16 mouse cellular contexts compared by ENCODE assay signal in the genomic region with DNA sequence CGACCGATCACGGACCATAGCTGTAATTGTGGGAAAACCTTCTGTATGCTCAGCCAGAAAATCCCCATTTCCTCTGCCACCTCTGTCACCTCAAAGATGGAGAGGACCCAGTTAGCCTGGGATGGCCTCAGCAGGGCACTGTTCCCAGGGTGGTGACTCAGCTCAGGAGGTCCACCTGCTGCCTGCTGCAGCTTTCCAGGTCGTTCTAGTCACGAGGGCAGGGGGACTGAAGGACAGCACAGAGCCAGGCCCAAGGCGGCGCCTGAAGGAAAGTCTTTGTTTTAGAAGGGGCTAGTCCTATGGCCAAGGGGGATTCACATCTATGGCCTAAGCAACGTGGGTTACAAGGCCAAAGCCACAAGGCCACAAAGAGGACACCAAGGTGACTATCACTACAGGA.
DNase-seq lines count a peak whose midpoint lies in the region; TF ChIP-seq lines count a peak whose summit lies in the region.
"Had no signal": no experiment of that assay in that cellular context is flagged by ENCODE, and none has a peak within 500 bp of the region (broad histone marks: within the 10 kb centered on the region; RNA-seq: fewer than 3 reads in every experiment).

No protein-coding gene starts in this region.

- no peak for TF ChIP-seq POLR2A in embryonic fibroblast, embryonic 13.5 days (IDR thresholded peaks at IDR 0.05; ENCODE audit: low read depth, low read length)

- peaks cover 39% of the 10 kb centered on the region for H3K4me1 ChIP-seq in heart, embryonic 10.5 days
- H3K4me1 ChIP-seq in embryonic fibroblast, embryonic 13.5 days (ENCODE audit: control insufficient read depth, insufficient read depth, low read length), result peaks cover 49% of the 10 kb centered on the region
- H3K4me1 ChIP-seq: neural tube, embryonic 12.5 days had no signal

- H3K27me3 ChIP-seq in heart, embryonic 10.5 days (ENCODE audit: insufficient read depth, poor library complexity, severe bottlenecking), result no peaks in the 10 kb centered on the region
- H3K27me3 ChIP-seq: neural tube, embryonic 12.5 days had no signal

- 87% methylated on average over 8 of the region's 8 CpGs for WGBS in heart, embryonic 10.5 days

- H3K36me3 ChIP-seq in heart, embryonic 10.5 days, result no peaks in the 10 kb centered on the region
- H3K36me3 ChIP-seq: midbrain, embryonic 12.5 days; neural tube, embryonic 12.5 days had no signal

- H3K4me3 ChIP-seq in heart, embryonic 10.5 days, result no peak overlapping the region
- no peak overlapping the region for H3K4me3 ChIP-seq in embryonic fibroblast, embryonic 13.5 days (ENCODE audit: insufficient read depth, low read length)
- H3K4me3 ChIP-seq: midbrain, embryonic 12.5 days; neural tube, embryonic 12.5 days had no signal

- peak; percentile 60 to 68 for DNase-seq in heart, adult 18-20 months
- no peak for DNase-seq in heart, embryonic 10.5 days (ENCODE audit: low spot score)
- peak; percentile 6 for DNase-seq in right cerebral cortex, postnatal 25 days
- DNase-seq in right cerebral cortex, adult 18-20 months, result no peak
- no peak for DNase-seq in adrenal gland, adult 18-20 months (ENCODE audit: low spot score in 2 of 2)
- DNase-seq in left cerebral cortex, postnatal 10 days (ENCODE audit: extremely low spot score in 1 of 2, low spot score in 2 of 2), result no peak
- DNase-seq: cerebellum, adult 8-10 months; kidney, adult 9 months; kidney, postnatal 25 days; layer of hippocampus, adult 9-11 months; lung, adult 18-20 months; spleen, adult 18-20 months had no signal

- H3K9me3 ChIP-seq in heart, embryonic 10.5 days, result no peaks in the 10 kb centered on the region
- H3K9me3 ChIP-seq: midbrain, embryonic 12.5 days; neural tube, embryonic 12.5 days had no signal

- intact Hi-C loops in left cerebral cortex, postnatal 10 days (cut with DNase I), result loop anchor here (5.0 to 10.0 kb wide), 2 partner anchors 249 to 381 kb away; no protein-coding TSS in a partner anchor

- H3K27ac ChIP-seq in heart, embryonic 10.5 days, result no peak overlapping the region
- peak overlapping the region; percentile 91 for H3K27ac ChIP-seq in embryonic fibroblast, embryonic 13.5 days (ENCODE audit: insufficient read depth, low read length)
- H3K27ac ChIP-seq: hindbrain, embryonic 14.5 days; midbrain, embryonic 12.5 days; neural tube, embryonic 12.5 days had no signal

- TF ChIP-seq CTCF in embryonic fibroblast, embryonic 13.5 days (IDR thresholded peaks at IDR 0.05; ENCODE audit: borderline replicate concordance, insufficient read depth, low read length), result no peak

Comparison
In these comparisons a context has a peak if more than half of its experiments do, and no peak if none do; other contexts are left out.
1. DNase-seq: peak in heart, adult 18-20 months (2 of 2) and right cerebral cortex, postnatal 25 days (single experiment); none in heart, embryonic 10.5 days (single experiment), right cerebral cortex, adult 18-20 months (single experiment), adrenal gland, adult 18-20 months (0 of 2) and left cerebral cortex, postnatal 10 days (0 of 2).